Mouse (Mus musculus) brain, embryonic 18.5 days (tissue): ENCODE measurements at regions not wholly inside any gene's neighbourhood (a gene's known extent, or its start where the extent isn't known, plus 50 kb on each side); places are given as distances from the start of the nearest gene placed in this dataset.

Experiments
- DNase-seq: peaks from one replicate; pipeline ENCODE4 v3.0.0-alpha.2; 2012; ENCODE audit warnings: low read depth, low spot score

GRCm38 (mm10) chr16:93141967-93142366, 316.0 kb upstream of the Runx1 start:
- no peak for DNase-seq

- DNase-seq = no peak
Observed at GRCm38 (mm10) chr16:93140535-93141110, 314.7 kb upstream of the Runx1 start.

GRCm38 (mm10) chr16:93137249-93137648, 311.3 kb upstream of the Runx1 start:
- DNase-seq = no peak

GRCm38 (mm10) chr16:93131404-93131803, 305.5 kb upstream of the Runx1 start:
- DNase-seq = no peak

GRCm38 (mm10) chr16:93130622-93131021, 304.7 kb upstream of the Runx1 start:
- DNase-seq = no peak

GRCm38 (mm10) chr16:93123707-93124106, 297.8 kb upstream of the Runx1 start:
- no peak for DNase-seq

GRCm38 (mm10) chr16:93116111-93116969, 290.4 kb upstream of the Runx1 start:
- DNase-seq = no peak

GRCm38 (mm10) chr16:93110912-93111311, 285.0 kb upstream of the Runx1 start:
- DNase-seq = no peak

GRCm38 (mm10) chr16:93110451-93110850, 284.5 kb upstream of the Runx1 start:
- no peak for DNase-seq

GRCm38 (mm10) chr16:93109683-93110407, 283.9 kb upstream of the Runx1 start:
- no peak for DNase-seq

GRCm38 (mm10) chr16:93107524-93107845, 281.5 kb upstream of the Runx1 start:
- no peak for DNase-seq

- DNase-seq = no peak
Observed at GRCm38 (mm10) chr16:93106811-93107523, 281.0 kb upstream of the Runx1 start.

GRCm38 (mm10) chr16:93102174-93102573, 276.2 kb upstream of the Runx1 start:
- no peak for DNase-seq

- no peak for DNase-seq
Observed at GRCm38 (mm10) chr16:93098057-93098456, 272.1 kb upstream of the Runx1 start.

GRCm38 (mm10) chr16:93096175-93096574, 270.2 kb upstream of the Runx1 start:
- DNase-seq = no peak

- no peak for DNase-seq
Observed at GRCm38 (mm10) chr16:93092796-93093195, 266.8 kb upstream of the Runx1 start.

- no peak for DNase-seq
Observed at GRCm38 (mm10) chr16:93085227-93085883, 259.4 kb upstream of the Runx1 start.

GRCm38 (mm10) chr16:93083756-93084155, 257.8 kb upstream of the Runx1 start:
- DNase-seq = no peak

- DNase-seq = no peak
Observed at GRCm38 (mm10) chr16:93083142-93083541, 257.2 kb upstream of the Runx1 start.

GRCm38 (mm10) chr16:93081533-93081932, 255.6 kb upstream of the Runx1 start:
- DNase-seq = no peak

- no peak for DNase-seq
Observed at GRCm38 (mm10) chr16:93079660-93080390, 253.9 kb upstream of the Runx1 start.
